Mouse (Mus musculus): Measurements from ENCODE around the gene Endou.
"Not testable (repeated sequence)": the region's sequence is repeated elsewhere in the genome, so short reads cannot be mapped to it uniquely, and the experiment has no call there.

Endou gene

DNA sequence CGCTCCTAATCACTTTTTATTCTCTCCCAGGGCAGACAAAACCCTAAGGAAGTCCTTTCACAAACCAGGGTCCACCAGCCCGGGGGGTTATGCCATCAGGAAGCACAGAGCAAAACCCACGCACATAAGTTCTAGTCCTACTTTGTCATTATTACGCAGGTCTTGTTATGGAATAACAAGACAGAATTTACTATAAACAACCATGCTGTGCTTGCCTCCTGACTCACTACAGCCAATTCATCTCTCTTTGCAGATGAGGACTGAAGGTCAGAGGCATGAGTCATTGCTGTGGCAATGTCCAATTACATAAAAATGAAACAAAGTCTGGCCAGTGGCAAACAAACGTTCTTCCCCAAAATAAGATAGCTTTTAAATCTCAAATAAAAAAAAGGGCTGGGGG, 37.7 kb downstream of the Endou start:
- no peak for DNase-seq (ENCODE audit: low read depth in 1 of 2, low spot score in 2 of 2)

DNA sequence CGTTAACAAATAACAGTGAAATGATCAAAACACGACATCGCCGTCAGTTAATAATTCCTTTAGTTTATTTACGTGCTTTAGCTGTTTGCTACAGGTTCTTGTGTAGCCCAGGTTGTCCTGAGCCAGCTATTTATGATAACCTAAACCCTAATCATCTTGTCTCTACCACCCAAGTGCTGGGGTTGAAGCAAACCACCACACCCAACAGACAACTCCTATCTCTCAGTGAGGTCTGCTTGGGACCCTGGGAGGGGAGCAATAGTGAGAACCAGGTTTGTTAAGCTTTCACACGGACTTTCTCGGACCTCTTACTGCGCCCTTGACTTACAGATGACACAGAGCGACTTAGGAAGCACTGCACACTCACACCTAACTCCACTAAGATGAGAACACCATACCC, 47.0 kb downstream of the Endou start:
- DNase-seq (ENCODE audit: low read depth in 1 of 2, low spot score in 2 of 2): no peak

DNA sequence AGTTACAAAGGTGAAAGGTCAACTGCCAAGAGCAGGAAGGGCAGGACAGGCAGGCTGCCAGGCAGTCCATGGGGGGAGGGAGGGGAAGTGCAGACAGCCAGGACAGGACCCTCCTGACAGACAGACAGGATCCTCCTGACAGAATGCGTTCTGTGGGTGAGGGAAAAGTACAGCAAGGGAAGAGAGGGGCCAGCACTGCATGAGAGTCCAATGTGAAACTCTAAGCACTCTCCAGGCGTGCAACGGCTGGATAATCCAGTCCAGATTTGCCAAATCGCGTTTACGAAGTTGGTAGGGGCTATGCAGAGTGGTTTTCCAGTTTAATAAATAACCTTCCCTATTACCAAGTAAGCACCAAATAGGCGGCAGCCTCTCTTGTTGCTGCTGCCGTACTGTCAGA, 49.1 kb downstream of the Endou start:
- DNase-seq (ENCODE audit: low read depth in 1 of 2, low spot score in 2 of 2): no peak

DNA sequence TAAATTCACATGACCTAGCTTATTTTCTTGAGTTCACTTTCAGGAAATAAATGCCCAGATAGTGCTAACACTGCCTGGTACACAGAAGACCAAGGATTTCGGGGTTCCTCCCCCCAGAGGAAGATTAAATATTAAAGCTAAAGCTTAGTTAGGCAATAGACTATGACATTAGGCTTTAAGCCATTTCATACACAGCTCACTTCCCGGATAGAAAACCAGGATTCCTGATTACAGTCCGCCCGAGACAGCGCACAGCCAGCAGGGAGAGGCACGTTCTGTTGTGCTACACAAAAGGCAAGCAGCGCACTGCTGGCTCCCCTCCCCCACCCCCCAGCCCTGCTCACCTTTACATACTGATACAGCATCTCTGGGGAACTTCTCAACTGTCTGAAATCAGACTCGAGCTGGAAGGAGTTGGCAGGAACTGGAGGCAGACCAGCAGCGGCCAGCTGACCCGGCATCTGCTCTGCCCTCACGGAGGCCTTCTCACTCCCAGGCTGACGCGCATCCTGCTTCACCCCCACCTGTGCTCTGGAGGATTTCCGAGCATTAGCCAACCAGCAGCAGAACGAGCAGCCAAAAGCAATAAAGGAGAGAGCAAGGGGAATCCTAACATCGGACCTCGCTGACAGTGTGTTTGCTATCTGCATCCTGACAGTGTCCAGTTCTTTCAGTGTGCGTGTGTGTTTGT, 51.0 kb downstream of the Endou start:
- no peak for DNase-seq (ENCODE audit: low read depth in 1 of 2, low spot score in 2 of 2)

DNA sequence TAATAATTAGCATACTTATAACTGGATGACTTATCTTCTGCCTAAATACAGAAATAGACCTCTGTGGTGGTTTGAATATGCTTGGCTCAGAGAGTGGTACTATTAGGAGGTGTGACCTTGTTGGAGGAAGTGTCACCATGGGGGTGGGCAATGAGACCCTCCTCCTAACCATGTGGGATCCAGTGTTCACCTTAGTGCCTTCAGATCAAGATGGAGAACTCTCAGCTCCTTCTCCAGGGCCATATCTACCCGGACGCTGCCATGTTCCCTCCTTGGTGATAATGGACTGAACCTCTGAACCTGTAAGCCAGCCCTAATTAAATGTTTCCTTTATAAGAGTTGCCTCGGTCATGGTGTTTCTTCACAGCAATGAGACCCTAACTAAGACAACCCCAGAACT, 53.8 kb downstream of the Endou start:
- no peak for DNase-seq (ENCODE audit: low read depth in 1 of 2, low spot score in 2 of 2)

DNA sequence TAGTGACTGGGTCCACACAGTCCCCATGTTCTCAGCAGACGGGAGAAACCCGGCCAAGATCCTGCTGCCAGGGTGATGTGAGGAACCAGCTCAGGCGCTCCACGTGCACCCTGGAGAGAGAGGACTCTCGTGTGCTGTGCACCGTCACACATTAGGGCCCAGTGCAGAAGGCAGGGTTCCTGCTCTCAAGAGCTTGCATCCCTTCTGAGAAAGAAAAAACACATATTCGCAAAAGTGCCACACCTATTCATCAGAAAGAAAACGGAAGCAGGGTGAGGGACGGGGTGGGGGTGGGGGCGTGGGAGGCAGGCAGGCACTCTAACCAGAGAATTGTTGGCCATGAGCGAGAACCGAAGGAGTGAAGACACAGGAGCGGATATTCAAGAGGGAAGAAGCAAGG, 55.2 kb downstream of the Endou start:
- no peak for DNase-seq (ENCODE audit: low read depth in 1 of 2, low spot score in 2 of 2)

DNA sequence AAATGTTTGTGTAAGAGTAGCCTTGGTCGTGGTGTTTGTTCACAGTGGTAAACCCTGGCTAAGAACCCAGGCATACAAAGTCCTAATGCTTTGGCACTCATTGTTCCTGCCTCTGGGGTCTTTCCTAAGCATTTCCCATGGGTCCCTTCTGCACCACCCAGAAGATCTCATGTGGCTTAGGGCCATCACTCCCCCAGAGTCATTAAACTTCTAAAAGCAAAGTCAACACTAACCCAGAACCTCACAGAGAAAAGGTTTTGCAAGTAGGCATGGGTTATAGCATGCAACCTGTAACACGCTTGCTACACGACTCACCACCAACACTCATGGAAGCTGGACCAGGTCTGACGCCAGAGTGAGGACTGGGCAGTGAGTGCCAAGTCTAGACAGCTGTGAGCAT, 56.7 kb downstream of the Endou start:
- DNase-seq (ENCODE audit: low read depth in 1 of 2, low spot score in 2 of 2): no peak

DNA sequence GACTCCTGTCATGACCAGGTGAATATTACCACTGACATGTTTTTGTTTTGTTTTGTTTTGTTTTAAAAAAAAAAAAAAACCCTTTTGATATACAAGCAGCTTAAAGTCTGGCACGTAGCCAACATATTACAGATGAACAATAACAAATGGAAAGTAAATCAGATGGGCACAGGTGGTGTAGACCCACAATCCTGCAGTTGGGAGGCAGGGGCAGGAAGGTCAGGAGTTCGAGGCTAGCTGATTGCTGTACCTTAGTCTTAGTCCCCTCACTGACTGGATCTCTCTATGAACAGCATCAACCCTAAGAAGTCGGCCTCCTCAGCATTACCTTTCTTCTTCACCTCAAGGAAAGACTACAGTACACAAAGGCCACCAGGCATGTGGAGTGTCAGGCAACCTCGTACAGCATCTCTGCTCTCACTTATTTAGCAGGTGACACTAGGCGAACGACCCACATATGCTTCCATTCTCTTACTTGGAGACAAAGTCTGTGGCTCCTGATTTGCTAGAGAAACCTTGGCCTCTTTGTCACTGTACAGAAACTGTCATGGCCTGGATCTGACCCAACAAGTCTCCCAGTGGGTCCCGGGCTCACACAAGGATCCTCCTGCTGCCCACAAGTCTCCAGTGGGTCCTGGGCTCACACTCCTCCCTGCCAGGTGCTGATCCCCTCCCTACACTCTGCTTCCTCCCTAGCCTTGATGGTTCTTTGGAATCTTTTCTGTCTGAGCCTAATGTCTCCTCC, 57.7 kb downstream of the Endou start:
- no peak for DNase-seq (ENCODE audit: low read depth in 1 of 2, low spot score in 2 of 2)

DNA sequence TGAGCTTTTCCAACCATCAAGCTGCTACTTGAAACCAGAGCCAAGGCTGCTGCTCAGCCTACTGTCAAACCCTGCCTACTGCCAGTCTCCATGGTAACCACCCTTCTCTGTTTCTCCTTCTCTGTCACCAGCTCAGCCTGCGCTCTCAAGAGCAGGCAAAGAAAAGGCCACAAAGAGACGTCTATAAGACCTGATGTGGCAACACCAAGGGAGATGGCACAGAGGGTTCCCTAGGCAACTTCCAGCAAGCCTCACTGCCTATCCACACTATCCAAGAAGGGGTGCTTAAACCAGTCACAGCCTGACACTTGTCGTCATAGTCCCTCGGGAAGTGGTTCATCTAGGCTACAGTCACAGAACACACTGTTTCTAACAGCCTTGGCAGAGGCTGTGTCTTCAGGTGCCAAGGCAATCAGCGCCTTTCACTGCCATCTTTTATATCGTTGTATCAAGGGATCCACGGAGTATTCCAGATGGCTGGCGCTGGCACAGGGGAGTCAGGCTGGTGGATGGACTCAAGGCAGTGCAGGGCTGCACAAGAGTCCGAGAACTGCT, 58.9 kb downstream of the Endou start:
- no peak for DNase-seq (ENCODE audit: low read depth in 1 of 2, low spot score in 2 of 2)

DNA sequence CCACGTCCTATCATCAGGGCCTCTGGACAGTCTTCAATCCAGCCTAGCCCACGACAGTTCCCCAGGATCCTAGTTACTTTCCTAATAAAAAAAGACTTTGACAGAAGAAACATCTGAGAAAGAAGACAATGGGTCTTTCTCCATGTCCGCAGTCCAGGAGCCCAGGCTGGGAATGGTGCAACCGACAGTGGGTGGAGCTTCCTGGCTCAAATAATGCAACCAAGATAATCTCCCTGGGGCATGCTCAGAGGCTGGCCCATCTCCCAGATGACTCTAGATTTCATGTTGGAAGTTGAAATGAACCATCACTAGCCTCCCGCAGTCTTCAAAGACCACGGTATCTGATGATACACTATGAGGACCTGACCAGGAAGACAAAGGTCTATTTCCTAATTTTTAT, 60.6 kb downstream of the Endou start:
- DNase-seq (ENCODE audit: low read depth in 1 of 2, low spot score in 2 of 2): no peak

DNA sequence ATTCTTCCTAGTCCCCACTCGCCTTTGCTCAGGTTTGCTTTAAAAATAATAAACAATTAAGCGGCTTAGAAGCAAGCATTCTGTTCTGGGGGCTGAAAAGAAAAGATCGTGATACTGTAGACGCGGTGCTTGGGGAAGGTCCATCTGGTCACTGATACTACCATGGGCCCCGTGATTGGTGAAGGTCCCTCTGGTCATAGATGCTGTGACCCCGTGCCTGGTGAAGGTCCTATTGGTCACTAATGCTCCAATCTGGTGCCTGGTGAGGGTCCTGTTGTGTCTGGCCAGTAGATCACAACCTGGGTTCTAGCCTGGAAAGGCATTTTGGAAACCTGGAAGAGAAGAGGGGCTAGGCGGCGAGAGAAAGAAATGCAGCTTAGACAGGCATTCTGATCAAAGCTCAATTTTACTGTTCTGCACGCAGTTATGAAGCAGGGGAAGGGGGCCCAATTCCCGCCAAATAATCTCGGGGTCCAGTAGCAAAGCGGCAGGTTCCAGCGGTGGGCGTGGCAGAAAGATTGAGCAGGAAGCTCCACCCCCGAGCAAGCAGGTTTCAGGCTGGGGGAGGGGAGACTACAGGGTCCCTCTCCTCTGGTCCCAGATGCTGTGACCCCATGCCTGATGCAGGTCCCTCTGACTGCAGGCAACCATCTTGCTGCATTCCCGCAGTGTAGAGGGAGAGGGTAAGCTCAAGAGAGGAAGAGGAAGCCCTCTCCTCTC, 62.8 kb downstream of the Endou start:
- DNase-seq (ENCODE audit: low read depth in 1 of 2, low spot score in 2 of 2): not testable (repeated sequence)

DNA sequence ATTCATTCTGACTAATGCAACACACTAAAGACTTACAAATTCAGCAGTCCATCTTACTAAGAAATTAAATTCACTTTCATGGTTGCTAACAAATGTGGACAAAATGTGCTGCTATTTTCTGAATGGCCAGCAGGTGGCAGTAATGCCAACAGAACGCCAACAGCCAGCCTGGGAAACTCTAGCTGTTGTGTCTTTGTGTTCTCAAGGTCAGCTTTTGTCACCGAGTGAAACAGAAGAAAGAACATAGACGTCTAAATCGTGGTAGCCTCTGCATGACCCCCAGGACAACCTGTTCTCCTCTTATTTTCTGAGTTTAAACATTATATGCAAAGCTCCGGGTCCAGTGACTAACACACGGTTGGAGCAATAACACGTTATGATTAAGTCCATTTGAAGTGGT, 63.7 kb downstream of the Endou start:
- DNase-seq (ENCODE audit: low read depth in 1 of 2, low spot score in 2 of 2): peak in 1 of 2 experiments; percentile 13

DNA sequence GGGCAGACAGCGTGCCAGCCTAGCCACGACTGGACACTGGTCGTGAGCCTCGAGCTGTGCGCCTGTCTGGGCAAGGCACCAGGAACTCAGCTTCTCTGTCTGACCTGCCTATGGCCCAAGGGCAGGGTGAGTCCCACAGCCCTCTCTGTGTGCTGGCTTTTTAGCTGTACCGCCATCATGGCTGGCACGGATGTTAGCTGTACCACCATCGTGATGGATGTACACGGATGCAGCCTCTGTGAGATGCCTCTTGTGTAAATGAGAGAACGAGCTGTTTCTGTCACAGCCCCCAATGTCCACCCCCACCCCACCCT, 64.7 kb downstream of the Endou start:
- DNase-seq (ENCODE audit: low read depth in 1 of 2, low spot score in 2 of 2): no peak

DNA sequence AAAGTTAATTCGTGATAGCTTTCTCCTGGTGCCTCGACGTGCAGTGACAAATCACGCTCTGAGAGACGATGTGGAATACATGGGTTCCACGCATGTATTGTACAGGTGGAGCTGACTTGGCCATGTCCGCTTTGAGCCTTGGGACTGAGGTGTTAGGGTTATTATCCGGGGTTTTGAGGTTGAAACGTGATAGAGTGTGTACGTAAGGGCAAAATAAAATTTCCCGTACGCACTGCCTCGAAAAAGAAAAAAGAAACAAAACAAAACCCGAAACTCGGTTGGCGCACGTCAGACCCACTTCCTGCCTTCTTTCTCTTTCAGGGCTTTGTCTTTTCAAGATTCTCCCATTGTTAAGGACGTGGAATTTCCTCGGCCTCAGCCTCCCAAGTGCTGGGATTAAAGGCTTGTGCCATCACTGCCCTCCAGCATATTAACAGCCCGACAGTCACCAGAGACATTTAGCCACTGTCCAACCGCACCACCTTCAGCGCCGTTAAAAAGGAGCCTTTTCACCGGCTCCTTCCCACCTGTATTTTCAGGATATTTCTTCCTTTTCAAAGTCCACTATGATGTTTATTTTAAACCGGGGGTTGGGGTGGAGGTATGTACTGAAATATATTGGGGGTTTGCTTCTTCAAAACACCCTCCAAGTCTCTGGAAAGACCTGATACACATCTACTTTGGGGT, 65.2 kb downstream of the Endou start:
- no peak for DNase-seq (ENCODE audit: low read depth in 1 of 2, low spot score in 2 of 2)

DNA sequence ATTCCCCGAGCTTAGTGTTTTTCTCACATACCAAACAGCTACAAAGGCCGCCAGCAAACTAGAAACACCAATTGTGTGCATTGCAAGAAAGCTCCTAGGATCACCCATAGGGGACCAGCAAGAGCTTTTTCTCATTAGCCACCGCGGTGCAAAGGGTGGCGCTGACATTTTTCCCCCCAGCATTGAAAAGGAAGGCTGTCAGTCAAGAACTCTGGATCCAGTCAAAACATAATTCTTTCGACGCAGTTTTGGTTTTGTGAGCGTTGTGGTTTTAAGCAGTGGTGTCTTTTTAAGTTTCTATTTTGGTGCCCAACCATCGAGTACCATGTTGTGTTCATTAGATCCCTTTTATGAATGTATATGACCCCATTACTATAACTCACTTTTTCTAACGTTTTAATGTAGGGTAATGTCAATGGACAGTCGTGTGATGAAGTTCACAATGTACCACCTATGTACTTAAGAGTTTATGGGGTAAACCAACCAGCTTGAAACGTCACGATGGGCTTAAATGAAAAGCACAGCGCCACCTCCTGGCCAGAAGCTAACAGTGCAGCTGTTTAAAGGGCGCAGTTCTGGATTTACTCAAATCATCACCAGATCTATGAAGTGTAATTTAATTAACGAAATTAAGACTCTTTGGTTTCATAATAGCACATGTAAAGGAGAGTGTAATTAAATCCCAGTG, 66.0 kb downstream of the Endou start:
- DNase-seq (ENCODE audit: low read depth in 1 of 2, low spot score in 2 of 2): no peak

DNA sequence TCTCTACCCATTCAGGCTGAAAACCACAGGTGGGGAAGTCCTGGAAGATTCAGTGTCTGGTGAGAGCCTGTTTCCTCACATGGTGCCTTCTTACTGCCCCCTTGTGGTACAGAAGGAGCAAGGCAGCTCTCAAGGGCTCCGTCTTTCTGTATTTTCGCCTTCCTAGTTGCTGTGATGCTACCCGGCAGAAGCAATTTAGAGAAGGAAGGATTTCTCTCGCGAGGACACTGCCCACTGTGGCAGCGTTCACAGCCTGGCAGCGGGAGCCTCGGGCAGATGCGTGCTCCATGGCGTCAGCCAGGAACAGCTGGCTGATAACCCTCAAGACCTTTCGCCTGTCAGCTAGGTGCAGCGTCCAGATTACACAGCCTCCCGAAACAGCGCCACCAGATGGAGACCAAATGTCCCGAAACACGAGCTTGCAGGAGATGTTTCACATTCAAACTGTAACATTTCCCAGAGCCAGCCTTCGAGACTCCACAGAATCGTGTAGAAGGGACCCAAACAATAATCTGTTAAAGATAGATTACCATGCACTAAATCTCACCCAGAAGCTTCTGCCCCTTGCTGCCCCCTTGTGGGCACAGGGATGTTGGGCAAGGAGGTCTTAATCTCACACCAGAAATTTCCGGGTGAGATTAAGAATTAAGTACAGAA, 67.3 kb downstream of the Endou start:
- peak in 1 of 2 experiments; percentile 52 for DNase-seq (ENCODE audit: low read depth in 1 of 2, low spot score in 2 of 2)
